Mouse (Mus musculus) ES-Bruce4 (cell line): ENCODE results near the gene Rgs11.

Source experiments
- CTCF ChIP-seq: IDR thresholded peaks from one replicate; pipeline ENCODE4 v1.8.1; 2011; ENCODE audit warnings: low read depth, low read length
- POLR2A ChIP-seq: IDR thresholded peaks from one replicate; pipeline ENCODE4 v1.8.1; 2011; ENCODE audit warnings: low read length; ENCODE audit not compliant: insufficient read depth

DNA sequence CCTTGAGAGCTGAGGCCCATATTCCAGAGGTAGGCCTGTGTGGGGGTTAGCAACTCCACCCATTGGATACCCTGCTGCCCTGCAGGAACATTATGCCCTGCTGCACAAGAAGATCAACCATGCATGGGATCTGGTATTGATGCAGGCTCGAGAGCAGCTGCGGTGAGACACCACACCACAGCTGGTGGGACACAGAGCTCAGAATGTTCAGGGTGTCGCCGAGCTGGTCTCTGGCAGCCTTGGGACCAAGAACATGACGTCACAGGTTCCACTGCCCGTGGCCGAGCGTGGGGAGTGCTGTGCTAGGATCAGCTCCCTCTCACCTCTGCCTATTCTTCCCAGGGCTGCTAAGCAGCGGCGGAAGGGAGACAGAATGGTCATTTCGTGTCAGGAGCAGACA lies 2.0 kb downstream of the Rgs11 start:
- TF ChIP-seq CTCF = no peak
- no peak for TF ChIP-seq POLR2A
